In genomic region chr5:27310217-27310616, GRCm38 (mm10) we compare ENCODE assay signal across 19 mouse cellular contexts.
DNase-seq lines count a peak whose midpoint lies in the region; ATAC-seq and TF ChIP-seq lines count a peak whose summit lies in the region.
"Had no signal": no experiment of that assay in that cellular context is flagged by ENCODE, and none has a peak within 500 bp of the region (broad histone marks: within the 10 kb centered on the region; RNA-seq: fewer than 3 reads in every experiment).

No protein-coding gene starts in this region.

- TF ChIP-seq POLR2A in cerebellum, adult 2 months (IDR thresholded peaks at IDR 0.05; ENCODE audit: borderline replicate concordance, insufficient read depth, low read length): no peak

- no peak for DNase-seq in cerebellum, postnatal 4 days (ENCODE audit: low spot score in 2 of 2)
- peak; percentile 66 to 77 for DNase-seq in cerebellum, adult 2 months
- peak; percentile 40 to 57 for DNase-seq in cerebellum, postnatal 10 days
- no peak for DNase-seq in B cell, adult 2 months
- DNase-seq in heart, adult 9 months (ENCODE audit: low spot score in 2 of 2): no peak
- DNase-seq: adrenal gland, postnatal 10 days; forebrain, postnatal 0 days; gastrocnemius, postnatal 14 days; heart, postnatal 14 days; kidney, adult 8-10 months had no signal

- H3K27me3 ChIP-seq in cerebellum, adult 2 months (ENCODE audit: control insufficient read depth, insufficient read depth, low read length): no peaks in the 10 kb centered on the region
- H3K27me3 ChIP-seq in forebrain, embryonic 16.5 days (replicated peaks; ENCODE audit: control insufficient read depth, insufficient read depth, low read length): no peaks in the 10 kb centered on the region
- H3K27me3 ChIP-seq: embryonic facial prominence, embryonic 13.5 days; forebrain, embryonic 12.5 days; heart, embryonic 15.5 days; hindbrain, embryonic 15.5 days had no signal

- no peak overlapping the region for H3K4me3 ChIP-seq in cerebellum, adult 2 months (replicated peaks; ENCODE audit: insufficient read depth, low read depth, low read length)
- no peak overlapping the region for H3K4me3 ChIP-seq in forebrain, embryonic 16.5 days (replicated peaks; ENCODE audit: low read length)
- H3K4me3 ChIP-seq: embryonic facial prominence, embryonic 13.5 days; forebrain, embryonic 12.5 days; heart, embryonic 15.5 days; hindbrain, embryonic 15.5 days had no signal

- no peaks in the 10 kb centered on the region for H3K9me3 ChIP-seq in forebrain, embryonic 16.5 days (ENCODE audit: control insufficient read depth, low read length)
- H3K9me3 ChIP-seq: embryonic facial prominence, embryonic 13.5 days; forebrain, embryonic 12.5 days; heart, embryonic 15.5 days; hindbrain, embryonic 15.5 days had no signal

- peaks cover 17% of the 10 kb centered on the region for H3K4me1 ChIP-seq in cerebellum, adult 2 months (ENCODE audit: control insufficient read depth, insufficient read depth, low read length)
- peaks cover 2% of the 10 kb centered on the region for H3K4me1 ChIP-seq in forebrain, embryonic 16.5 days (replicated peaks; ENCODE audit: control insufficient read depth, insufficient read depth, low read length)
- H3K4me1 ChIP-seq: embryonic facial prominence, embryonic 13.5 days; heart, embryonic 15.5 days had no signal

- no peak overlapping the region for H3K4me2 ChIP-seq in forebrain, embryonic 16.5 days (ENCODE audit: low read length)
- H3K4me2 ChIP-seq: embryonic facial prominence, embryonic 13.5 days; forebrain, embryonic 12.5 days; heart, embryonic 11.5 days; heart, embryonic 15.5 days; hindbrain, embryonic 15.5 days had no signal

- no peak overlapping the region for H3K9ac ChIP-seq in forebrain, embryonic 16.5 days (replicated peaks; ENCODE audit: low read depth, low read length)
- H3K9ac ChIP-seq: embryonic facial prominence, embryonic 13.5 days; forebrain, embryonic 12.5 days; forebrain, postnatal 0 days; heart, embryonic 15.5 days; hindbrain, embryonic 15.5 days had no signal

- H3K27ac ChIP-seq in cerebellum, adult 2 months (ENCODE audit: insufficient read depth, low read length): peak overlapping the region; percentile 54
- no peak overlapping the region for H3K27ac ChIP-seq in forebrain, embryonic 16.5 days (ENCODE audit: low read length)
- H3K27ac ChIP-seq: embryonic facial prominence, embryonic 13.5 days; forebrain, embryonic 12.5 days; heart, embryonic 15.5 days; hindbrain, embryonic 15.5 days had no signal

- no peaks in the 10 kb centered on the region for H3K36me3 ChIP-seq in forebrain, embryonic 16.5 days (ENCODE audit: control insufficient read depth, insufficient read depth)
- H3K36me3 ChIP-seq: embryonic facial prominence, embryonic 13.5 days; forebrain, embryonic 12.5 days; heart, embryonic 15.5 days; hindbrain, embryonic 15.5 days had no signal

- no peak for TF ChIP-seq CTCF in cerebellum, adult 2 months (IDR thresholded peaks at IDR 0.05; ENCODE audit: borderline replicate concordance, insufficient read depth, low read depth, low read length)

- ATAC-seq in cerebellum, adult (ENCODE audit: insufficient number of reproducible peaks, low FRiP score, low TSS enrichment): peak; percentile 80; the same call in 1 of the 2 replicates
- no peak for ATAC-seq in forebrain, embryonic 16.5 days
- ATAC-seq: forebrain, postnatal 0 days; inflammation-experienced regulatory T-cells, adult 6 months; intestine, postnatal 0 days had no signal

- 18% methylated on average over 2 of the region's 2 CpGs for WGBS in cerebellum, adult 2 months
- 74% methylated on average over 2 of the region's 2 CpGs for WGBS in forebrain, embryonic 16.5 days

Comparison
In these comparisons a context has a peak if more than half of its experiments do, and no peak if none do; other contexts are left out.
1. DNase-seq: peak in cerebellum, adult 2 months (2 of 2) and cerebellum, postnatal 10 days (2 of 2); none in cerebellum, postnatal 4 days (0 of 2), B cell, adult 2 months (0 of 2) and heart, adult 9 months (0 of 2).